Mouse (Mus musculus): ENCODE measurements around the gene Fyn.

Fyn gene

DNA sequence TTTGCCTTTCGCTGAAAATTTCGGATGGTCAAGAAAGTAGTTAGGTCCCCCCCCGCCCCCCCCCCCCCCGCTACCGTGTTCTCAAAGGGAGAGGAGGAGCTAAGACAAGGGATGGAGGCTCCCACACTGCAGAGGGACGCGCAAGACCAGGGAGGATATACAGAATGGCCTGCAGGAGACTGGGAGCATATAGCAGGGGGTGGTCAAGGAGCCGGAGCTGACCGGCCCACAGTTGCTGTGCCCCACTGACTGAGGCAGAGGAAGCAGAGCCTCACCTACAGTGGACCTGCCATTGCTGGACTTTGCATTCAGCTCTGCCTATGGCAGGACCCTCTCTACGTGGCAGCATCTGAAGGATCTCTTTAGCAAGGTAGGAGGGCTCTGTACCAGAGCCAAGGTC, 10.6 kb downstream of the Fyn start:
- DNase-seq (ENCODE audit: low read depth), result no peak

DNA sequence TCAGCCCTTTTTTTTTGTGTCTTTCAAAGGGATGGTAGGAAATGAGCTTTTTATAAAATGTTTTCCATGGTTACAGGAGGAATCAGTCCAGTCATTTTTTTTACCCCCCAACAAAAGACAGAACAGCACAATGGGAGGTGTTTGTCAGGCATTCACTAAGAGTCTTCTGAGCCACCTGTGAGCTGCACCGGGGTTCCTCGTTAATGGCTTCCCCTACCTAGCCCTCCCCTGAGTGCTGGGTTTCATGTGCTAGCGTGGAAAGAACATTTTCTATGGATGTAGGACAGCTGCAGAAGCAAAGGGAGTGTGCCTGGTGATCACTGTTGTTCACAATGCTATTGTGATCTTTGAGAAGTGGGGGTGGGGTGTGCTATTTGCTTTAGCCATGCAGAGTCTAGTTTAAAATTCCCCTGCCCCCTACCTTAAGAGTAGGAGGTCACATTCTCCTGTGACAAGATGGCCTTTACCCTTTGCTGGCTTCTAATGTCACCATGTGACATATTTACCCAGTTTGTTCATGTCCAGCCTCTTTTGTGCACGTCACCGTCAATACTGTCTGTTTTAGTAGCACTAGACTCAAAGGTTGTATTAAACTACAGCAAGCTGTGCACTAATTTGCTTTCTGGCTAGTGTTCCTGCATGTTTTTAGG, 11.2 kb downstream of the Fyn start:
- DNase-seq (ENCODE audit: low read depth), result no peak

DNA sequence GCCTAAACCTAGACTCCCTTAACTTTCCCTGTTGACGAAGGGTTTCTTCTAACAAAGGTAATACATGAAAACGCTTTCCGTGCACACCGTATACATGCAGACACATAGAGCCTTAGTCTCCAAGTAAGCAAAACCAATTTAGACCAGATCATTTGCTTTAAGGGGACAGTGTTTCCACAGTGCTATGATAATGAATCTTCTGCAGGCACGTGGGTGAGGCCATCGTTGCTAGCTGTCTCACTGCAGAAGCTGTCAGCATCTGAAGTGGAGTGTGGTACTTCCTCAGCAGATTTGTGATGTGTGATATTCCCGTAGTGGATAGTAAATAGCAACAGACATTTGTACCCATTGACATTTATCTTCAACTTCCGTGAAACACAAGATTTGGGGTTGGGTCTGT, 16.6 kb downstream of the Fyn start:
- DNase-seq (ENCODE audit: low read depth), result no peak

DNA sequence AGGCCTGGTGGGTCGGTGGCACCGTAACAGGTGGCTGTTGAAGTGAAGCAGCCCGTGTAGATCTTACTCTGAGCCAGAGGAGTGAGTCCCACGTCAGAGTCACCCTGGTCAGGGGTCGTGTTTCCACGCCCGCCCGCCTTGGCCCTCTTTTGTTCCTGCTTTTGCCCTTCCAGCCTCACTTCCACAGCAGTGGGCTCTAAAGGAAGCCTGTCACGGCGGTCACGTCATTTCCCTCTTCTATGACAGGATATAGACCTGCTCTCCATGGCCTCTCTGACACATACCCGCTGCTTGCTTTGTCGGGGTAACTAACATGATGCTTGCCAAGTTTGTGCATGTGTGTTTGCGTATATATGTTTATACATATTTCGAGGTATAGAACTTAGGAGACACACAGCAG, 17.5 kb downstream of the Fyn start:
- DNase-seq (ENCODE audit: low read depth), result no peak

DNA sequence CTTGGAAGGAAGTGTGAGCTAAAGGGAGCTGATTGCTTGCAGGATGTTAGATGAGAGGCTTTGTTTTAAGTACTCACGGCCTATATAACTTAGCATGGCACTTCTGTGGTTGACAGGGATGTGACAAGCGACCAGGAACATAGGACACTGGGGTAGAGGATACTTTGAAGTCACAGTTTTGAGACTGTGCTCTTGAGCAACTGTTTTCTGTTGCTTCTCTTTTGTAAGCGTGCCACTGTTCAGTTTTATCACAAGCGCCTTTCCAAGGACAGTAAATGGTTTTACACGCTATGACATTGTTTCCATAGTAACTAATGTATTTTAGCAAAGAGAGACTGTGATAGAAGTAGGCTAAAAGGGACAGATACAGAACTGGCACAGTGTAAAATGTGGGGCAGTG, 18.4 kb downstream of the Fyn start:
- no peak for DNase-seq (ENCODE audit: low read depth)

DNA sequence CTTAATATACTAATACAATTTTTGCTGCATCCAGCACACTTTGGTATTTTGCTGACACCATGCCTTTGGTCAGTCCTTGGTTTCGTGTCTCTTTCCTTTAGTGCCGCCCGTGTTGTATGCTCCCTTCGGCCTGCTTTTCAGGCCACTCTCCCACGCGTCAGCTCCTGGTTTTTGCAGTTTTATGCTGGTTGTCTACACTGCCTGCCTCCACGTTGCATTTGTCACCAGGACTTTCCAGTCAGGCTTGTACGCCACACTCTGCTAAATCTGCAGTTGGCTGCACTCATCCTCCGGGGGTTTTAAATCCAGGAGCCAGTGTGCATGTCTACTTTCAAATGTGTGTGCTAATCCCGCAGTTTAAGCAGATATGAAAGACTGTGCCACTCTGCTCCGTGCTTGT, 18.9 kb downstream of the Fyn start:
- no peak for DNase-seq (ENCODE audit: low read depth)

DNA sequence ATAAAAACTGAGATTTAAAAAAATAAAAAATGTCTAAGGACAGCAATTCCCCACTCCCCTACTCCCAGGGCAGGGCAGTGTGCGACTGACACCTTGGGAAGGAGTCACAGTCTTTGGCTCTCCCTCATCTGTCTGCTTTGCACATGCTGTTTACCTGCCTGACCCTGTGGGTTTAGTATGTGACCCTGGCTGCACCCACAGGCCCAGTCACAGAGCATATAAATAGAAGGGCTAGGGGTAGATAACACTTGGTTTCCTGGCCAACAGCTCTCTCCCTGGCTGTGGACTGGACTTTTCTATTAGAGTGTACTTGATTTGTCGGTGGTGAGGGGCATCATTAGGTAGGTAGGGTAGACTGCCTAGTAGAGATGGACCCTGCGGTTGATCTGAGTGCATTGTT, 19.5 kb downstream of the Fyn start:
- DNase-seq (ENCODE audit: low read depth), result no peak

DNA sequence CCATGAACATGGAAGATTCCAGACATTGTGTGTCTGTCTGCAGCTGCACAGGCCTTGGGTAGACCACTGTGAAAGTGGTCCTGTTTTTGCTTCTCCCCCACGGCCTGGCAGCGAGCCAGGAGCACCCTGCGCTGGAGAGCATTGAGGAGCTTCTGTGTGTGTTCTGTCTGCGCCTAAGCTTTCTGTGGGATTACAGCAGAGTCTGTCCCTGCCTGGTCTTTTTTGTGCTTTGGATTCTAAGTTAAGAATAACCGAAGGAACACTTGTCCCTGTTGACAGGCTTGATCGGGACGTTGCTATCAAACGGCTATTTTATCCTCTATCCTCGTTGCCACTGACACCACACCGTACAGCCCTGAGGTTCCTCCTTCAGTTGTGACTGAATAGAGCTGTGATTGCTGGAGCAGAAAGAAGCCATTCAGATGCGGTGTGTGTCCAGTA, 20.8 kb downstream of the Fyn start:
- DNase-seq (ENCODE audit: low read depth), result no peak

DNA sequence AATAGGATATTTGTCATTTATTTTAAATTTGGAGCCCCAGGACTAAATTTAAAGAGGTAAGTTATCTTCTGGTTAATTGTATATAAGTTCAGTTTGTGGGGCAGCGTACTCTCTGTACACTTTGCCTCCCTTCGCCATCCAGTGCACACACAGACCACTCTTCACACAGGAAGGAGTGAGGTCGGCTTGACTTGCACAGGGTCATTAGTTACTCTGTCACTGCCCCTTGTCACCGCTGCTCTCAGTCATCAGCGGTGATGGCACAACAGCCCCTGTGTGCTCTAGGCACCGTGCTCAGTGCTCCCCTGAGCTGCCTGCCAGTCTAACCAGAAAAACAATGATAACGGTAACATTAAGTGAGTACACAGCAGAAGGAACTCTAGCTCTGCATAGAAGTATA, 21.9 kb downstream of the Fyn start:
- no peak for DNase-seq (ENCODE audit: low read depth)

DNA sequence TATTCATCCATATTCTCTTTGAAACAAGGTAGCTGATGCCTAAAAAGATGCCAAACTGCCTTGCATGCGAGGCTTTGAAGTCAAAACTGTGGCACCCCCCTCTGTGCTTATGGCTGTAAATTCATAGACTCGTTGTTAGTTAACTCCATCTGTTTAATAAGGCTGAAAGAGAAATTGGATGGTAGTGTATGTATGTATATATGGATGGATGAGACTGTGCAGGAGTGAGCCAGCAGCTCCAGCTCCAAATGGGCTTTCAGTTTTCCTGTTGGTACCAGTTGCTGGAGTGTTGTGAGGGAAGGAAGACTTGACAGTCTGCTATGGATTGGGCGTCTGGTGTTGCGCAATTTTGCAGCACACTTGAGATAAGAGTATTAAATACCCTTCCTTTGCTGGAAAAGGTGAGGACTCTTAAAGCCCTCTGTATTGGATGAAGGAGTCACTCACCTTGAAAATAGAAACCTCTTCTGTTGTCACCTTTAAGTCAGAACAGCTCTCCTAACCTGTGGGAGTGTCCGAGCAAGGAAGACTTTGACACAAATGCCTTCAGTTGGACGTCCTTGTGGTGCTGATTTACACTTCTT, 24.3 kb downstream of the Fyn start:
- DNase-seq (ENCODE audit: low read depth), result no peak

DNA sequence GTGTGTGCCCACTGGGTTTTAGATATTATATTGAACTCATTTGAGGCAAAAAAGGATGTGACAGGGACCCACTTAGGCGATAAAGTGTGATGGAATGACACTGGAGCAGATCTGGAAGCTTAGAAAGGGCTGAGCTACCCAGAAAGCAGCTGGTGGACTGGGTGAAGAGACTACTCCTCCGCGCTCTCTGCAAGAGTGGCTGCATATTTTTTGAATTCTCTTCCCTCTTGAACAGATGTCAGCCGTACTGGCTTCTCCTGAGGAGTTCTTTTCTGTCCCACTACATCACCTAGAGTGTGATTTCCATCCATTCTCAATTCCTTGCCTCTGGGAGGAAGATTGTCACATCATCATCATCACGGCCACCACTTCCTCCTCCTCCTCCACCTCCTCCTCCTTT, 26.9 kb downstream of the Fyn start:
- DNase-seq (ENCODE audit: low read depth), result no peak

DNA sequence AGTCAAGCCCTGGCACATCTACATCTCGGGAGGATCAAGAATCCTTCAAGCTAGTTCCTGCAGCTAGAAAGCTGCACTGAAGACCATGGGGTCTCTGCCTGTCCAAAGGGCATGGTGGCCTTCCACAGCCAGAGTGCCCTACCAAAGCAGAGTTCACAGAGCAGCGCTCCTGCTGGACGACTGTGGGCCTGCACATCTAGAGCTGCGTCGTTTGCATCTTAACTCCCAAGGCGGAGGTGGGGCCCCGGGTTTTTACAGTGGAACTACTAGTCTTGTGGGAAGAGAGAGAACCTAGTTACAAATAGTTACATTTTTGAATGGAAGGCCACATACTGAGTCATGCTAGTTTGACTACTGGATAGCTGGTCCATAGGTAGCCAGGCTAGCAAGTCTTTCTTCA, 30.3 kb downstream of the Fyn start:
- DNase-seq (ENCODE audit: low read depth), result no peak

DNA sequence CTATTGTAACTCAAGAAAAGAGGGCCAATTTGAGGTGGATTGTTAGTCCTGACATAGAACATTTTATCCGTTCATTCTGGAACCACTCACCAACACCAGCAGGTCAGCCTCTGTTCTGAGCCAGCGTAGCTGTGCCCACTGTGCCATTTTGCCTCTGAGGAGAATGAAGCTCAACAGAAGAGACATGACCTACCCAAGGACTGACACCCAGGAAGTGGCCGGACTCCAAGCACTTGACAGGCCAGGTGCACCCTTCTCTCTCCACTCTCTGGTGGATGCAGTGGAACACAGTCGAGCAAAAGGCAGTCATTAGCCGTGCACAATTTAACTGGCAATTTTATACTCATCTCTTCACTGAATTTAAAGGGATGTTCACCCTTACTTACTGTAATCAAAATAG, 31.5 kb downstream of the Fyn start:
- no peak for DNase-seq (ENCODE audit: low read depth)

DNA sequence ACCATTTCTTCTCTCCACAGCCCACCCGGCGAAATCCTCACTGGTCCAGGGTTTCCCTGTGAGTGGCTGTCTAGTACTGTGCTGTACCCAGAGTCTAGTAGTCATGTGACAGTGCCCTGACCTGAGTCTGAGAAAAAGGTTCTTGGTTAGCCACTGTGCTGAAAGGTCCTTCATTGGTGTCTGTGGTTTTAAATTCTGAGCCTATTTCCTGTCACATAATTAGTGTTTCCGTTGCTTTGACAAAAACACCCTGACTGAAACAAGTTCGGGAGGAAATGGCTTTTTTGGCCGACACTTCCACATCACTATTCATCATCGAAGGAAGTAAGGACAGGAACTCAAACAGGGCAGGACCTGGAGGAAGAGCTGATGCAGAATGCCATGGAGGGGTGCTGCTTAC, 33.8 kb downstream of the Fyn start:
- no peak for DNase-seq (ENCODE audit: low read depth)

DNA sequence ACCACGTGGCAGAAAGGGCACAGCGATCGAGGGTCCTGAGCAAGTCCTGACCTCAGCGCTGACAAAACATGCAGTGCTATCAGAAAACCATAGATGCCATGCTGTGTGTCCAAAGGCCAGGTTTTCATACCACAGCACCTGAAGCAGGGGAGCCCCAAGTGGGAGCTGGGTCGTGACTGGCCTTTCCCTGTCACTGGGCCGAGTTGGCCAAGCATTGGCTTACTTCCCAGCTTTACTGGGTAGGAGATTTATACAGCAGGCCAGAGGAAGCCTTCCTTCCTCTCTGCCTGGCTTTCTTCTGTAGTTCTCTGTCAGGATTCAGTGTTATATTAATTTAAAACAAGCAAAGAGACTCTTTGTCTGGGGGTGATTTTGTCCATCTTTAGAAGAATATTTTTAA, 35.1 kb downstream of the Fyn start:
- DNase-seq (ENCODE audit: low read depth), result no peak

DNA sequence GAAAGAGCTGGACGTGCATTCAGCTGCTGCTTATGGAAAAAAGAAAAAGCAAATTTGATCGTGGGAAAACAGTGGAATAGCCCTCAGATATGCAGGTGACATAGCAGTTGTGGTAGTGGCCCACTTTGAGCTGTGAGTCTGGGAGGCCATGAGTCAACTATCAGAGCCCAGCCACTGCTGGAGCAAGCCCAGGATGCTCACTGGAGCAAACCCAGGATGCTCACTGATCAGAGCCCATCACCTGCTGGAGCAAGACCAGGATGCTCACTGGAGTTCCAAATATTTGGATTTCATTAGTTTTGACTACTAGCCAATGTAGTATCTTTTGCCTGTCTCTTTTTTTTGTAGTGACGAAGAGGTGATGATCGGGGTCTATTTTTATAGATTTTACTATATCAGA, 35.5 kb downstream of the Fyn start:
- no peak for DNase-seq (ENCODE audit: low read depth)

DNA sequence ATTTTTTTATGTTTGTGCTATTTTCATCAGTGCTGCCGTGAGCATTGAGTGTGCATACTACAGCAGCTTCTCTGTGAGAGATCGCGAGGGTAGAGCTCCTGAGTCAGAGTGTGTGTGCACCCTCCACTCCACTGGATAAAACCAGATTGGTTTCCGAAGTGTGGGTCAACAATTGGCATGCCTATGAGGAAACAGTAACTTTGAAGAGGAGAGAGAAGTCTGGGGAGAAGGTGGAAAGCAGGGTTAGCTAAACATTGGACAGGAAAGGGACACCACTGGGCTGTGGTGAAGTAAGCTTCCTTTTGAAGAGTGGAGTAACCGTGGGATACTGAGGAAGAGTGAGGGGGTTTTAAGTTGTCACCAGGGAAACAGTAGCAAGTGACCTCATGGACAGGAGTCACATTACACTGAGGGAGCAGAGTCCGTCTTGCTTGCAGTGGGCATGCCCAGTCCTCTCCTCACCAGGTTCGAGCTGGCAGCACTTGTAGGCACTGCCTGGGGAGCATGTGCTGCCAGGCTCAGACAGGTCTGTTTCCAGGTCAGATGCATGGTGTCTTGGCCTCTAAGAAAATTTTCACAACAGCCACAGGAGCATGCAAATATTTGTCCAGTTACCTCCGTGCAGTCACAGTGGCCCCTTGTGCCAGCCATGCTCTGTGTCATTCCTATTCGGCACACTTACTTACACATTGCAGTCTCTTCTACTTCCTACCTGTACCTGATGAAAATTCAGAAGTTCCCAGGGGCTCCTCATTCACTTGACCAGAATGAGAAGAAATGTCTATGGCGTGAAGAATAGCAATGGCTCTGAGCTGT, 37.5 kb downstream of the Fyn start:
- no peak for DNase-seq (ENCODE audit: low read depth)

DNA sequence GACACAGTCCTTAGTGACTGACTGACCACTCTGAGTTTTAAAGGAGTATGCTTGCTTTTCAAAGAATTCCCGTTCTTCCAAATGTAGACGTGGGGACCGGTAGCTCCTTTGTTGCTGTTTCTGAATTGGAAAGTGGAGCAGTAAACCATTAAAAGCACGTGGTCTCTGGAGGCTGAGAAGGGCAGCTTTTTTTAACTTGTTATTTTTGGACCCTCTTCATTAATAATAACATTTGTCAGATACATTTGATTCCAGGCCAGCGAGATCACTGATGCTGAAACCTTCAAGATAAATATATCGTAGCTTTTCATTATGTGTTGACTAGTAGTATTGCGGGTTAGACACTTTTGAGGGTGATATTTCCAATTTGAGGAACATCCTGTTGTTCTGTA, 38.1 kb downstream of the Fyn start:
- DNase-seq (ENCODE audit: low read depth), result no peak

DNA sequence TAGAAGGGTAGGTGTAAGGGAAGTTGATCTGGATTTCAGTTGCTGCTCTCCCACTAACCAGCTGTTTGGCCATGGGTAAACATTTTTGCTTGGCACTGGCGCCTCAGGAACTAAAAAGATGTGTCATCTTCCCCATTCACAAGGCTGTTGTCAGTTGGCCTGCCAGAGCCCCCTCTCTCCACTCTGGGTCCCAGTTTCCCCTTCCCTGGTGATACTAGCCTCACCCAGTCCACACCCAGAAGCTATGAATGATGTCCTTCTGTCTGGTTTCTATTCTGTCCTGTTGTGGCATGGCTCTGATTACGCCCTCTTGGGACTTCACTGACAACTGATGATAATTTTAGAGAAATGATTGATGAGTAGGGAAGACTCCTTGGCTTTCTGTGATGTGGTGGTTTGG, 38.9 kb downstream of the Fyn start:
- DNase-seq (ENCODE audit: low read depth), result no peak

DNA sequence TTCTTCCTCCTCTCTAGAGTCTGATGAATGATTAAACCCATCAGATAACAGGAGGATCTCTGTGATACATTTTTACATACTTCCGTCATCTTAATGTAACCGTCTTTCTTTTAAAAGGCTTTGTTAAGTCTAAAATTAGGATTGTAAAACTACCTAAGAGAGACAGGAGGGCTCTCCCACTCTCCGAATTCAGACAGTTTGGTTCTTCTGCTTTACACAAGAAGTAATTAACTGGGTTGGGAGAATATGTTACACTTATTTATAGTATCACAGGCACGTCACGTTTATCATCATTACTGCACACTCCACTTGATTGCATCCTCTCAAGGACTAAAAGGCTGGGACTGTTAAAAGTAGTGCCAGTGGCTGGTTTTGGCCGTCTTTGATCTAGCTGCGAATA, 40.9 kb downstream of the Fyn start:
- no peak for DNase-seq (ENCODE audit: low read depth)

DNA sequence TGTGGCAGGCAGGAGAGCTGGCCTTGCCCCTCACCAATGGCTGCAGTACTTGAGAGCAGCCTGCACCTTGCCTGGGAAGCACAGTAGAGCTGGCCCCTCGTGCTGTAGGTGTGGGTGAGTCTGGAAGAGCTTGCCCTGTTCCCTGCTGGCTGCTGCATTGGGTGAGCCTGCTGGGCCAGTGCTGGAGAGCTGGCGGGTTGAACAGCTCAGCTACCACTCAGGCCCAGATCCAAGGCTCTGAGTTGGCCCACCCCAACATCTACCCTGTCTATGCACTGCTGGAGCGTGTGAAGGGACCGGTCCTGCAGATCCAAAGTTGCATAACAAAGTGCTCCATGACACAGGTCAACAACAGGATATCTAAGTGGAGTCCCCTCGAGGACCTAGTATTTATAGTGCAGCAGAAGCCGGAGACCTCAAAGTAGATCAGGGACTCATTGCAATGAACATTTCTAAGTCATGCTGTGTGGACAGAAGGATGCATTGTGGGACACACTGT, 41.5 kb downstream of the Fyn start:
- no peak for DNase-seq (ENCODE audit: low read depth)

DNA sequence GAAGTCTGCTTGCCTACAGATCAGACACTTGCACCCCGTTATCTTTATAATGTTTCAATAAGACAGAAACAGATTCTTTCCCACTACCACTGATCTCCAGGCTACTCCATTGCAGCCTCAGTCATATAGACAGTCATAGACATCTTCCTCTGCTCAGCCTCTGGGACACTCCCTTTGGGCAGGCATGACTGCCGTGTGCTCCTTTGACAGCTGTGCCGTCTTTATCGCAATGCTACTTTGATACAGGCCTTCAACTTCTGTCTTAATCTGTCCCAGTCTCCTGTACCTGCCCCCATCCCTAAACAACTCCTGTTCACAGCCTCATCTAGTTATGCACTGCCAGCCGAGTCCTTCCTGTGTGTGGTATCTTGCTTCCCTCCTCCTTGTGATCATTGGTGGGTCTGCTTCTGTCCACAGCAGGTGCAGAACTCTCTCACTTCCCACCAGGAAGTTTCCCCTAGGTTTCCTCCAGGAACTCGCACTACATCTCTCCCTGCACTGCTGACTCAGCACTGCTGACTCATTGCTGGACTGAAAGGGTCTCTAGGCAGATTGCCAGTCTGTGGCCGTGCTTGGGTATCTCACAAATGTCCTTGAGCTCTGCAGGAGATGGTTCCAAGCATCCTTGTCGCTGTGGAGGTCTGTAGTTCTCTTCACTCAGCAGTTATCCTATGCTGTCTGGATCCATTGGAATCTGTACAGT, 43.4 kb downstream of the Fyn start:
- no peak for DNase-seq (ENCODE audit: low read depth)

All from fibroblast of lung, adult 2 months (primary cell).